Mouse (Mus musculus): Measurements from ENCODE around the gene Napsa. TPM values are rescaled to one million over a fixed set of nuclear protein-coding genes. Genes with fewer than 3 reads are reported as not detected.

The Napsa gene
- polyA plus RNA-seq, 1 experiment from 2014 or later, result 3.1 TPM

DNA sequence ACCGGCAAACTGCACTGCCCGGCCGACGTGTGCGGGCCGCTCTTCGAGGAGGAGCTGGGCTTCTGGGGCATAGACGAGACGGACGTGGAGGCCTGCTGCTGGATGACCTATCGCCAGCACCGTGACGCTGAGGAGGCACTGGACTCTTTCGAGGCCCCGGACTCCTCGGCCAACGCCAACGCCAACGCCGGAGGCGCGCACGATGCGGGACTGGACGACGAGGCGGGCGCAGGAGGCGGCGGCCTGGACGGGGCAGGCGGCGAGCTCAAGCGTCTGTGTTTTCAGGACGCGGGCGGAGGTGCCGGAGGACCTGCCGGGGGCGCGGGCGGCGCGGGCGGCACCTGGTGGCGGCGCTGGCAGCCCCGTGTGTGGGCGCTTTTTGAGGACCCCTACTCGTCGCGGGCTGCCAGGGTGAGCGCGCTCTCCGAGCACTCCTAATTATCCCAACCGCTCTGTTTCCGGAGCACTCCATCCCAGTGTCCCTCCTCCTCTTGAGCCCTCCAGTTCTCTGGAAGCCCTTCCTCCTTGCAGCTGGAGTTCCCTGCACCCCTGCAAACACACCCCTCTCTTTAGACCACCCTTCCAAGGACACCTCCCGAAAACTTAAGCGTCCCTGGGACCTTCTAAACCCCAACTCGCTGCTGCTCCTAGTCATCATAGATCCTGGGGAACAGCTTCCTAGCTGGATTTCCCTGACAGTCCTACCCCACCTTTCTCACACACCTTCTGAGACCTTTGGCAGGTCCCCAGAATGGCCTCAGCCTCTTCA is 19.4 kb downstream of the Napsa start:
- H3K27ac ChIP-seq, result no peak overlapping the region
- peak overlapping the region; percentile 88 for H3K4me2 ChIP-seq
- peaks cover 95% of the 10 kb centered on the region for H3K27me3 ChIP-seq (replicated peaks)
- no peaks in the 10 kb centered on the region for H3K36me3 ChIP-seq
- peaks cover 29% of the 10 kb centered on the region for H3K4me1 ChIP-seq
- WGBS (ENCODE audit: insufficient replicate concordance), result 2% methylated on average over 60 of the region's 60 CpGs
- H3K9ac ChIP-seq, result no peak overlapping the region
- H3K4me3 ChIP-seq, result peak overlapping the region; percentile 57
- H3K9me3 ChIP-seq (replicated peaks), result no peaks in the 10 kb centered on the region
- no peak for ATAC-seq

DNA sequence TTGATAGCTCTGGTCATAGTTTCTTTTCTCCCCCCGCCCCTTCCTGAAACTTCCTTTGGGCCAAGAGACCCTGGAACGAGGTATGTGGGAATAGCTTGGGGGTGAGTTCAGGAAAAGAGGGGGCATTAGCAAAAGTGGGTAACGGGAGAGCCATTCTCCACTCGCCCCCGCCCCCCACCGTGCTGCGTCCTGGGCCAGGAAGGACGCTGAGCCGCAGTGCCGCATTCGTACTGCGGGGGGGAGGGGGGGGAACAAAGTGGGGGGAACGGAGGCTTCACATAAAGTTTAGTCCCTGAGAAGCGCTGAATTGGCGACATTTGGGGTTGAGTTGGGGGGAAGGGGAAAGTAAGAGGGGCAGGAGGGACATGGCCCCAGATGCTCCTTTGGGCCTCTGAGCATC is 20.9 kb downstream of the Napsa start:
- no peak overlapping the region for H3K4me2 ChIP-seq
- no peak overlapping the region for H3K4me3 ChIP-seq
- H3K4me1 ChIP-seq, result peaks cover 29% of the 10 kb centered on the region
- H3K9ac ChIP-seq, result no peak overlapping the region
- no peak overlapping the region for H3K27ac ChIP-seq
- H3K36me3 ChIP-seq, result no peaks in the 10 kb centered on the region
- peaks cover 80% of the 10 kb centered on the region for H3K27me3 ChIP-seq (replicated peaks)
- no peaks in the 10 kb centered on the region for H3K9me3 ChIP-seq (replicated peaks)
- WGBS (ENCODE audit: insufficient replicate concordance), result 6% methylated on average over 15 of the region's 15 CpGs
- ATAC-seq, result no peak

DNA sequence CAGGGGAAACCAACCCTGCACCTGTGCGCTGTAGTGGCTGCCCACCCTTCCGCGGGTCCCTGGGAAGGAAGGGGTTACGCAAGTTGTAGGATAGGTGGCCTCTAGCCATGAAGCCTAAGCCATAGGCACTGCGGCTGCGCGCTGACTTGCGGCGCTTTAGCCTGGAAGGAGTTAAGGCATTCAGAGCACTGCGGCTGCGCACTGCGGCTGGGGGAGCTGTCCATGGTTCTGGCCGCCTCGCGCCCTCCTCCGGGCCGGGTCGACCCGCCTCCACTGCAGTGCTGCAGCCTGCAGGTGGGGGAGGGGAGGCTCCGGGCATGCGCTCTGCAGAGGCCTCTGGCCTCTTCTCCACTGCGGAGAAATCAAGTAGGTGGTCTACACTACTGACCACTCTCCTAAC is 21.6 kb downstream of the Napsa start:
- no peaks in the 10 kb centered on the region for H3K9me3 ChIP-seq (replicated peaks)
- H3K27ac ChIP-seq, result no peak overlapping the region
- no peak overlapping the region for H3K4me3 ChIP-seq
- H3K4me1 ChIP-seq, result peaks cover 23% of the 10 kb centered on the region
- peak; percentile 11; the same call in 1 of the 2 replicates for ATAC-seq
- WGBS (ENCODE audit: insufficient replicate concordance), result 2% methylated on average over 22 of the region's 22 CpGs
- no peak overlapping the region for H3K4me2 ChIP-seq
- no peaks in the 10 kb centered on the region for H3K36me3 ChIP-seq
- H3K27me3 ChIP-seq (replicated peaks), result peaks cover 76% of the 10 kb centered on the region
- H3K9ac ChIP-seq, result no peak overlapping the region

DNA sequence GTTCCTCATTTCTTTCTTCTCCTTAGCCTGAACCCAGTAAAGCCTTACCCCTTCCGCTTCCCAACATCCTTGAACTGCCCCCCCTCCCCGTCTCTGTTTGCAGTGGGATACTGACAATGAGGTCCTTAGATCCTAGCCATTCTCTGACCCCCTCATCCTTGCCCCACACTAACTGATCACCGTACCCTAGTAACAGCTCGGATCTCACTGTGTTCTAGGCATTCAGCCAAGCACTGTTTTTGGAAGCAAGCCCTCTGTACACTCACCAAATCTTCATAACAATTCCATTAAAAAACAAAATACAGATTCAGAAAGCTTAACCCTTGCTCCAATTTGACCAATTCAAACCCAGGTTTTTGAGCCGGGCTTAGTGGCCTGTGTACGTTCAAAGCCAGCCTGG is 22.1 kb downstream of the Napsa start:
- Histone ChIP-seq H3K27me3 (replicated peaks) (peaks cover 73% of the 10 kb centered on the region), H3K9ac (no peak overlapping the region), H3K4me2 (no peak overlapping the region), H3K4me3 (no peak overlapping the region), H3K4me1 (peaks cover 19% of the 10 kb centered on the region), H3K9me3 (replicated peaks) (no peaks in the 10 kb centered on the region), H3K27ac (no peak overlapping the region), H3K36me3 (no peaks in the 10 kb centered on the region)
- no peak for ATAC-seq
- 64% methylated on average over 6 of the region's 6 CpGs for WGBS (ENCODE audit: insufficient replicate concordance)

DNA sequence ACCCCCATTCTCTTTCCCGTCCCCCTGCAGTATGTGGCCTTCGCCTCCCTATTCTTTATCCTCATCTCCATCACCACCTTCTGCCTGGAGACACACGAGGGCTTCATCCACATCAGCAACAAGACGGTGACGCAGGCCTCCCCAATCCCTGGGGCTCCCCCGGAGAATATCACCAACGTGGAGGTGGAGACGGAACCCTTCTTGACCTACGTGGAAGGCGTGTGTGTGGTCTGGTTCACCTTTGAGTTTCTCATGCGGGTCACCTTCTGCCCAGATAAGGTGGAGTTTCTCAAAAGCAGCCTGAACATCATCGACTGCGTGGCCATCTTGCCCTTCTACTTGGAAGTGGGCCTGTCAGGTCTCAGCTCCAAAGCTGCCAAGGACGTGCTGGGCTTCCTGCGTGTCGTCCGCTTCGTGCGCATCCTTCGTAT is 23.0 kb downstream of the Napsa start:
- no peaks in the 10 kb centered on the region for H3K9me3 ChIP-seq (replicated peaks)
- no peak overlapping the region for H3K9ac ChIP-seq
- H3K4me1 ChIP-seq, result peaks cover 13% of the 10 kb centered on the region
- no peak for ATAC-seq
- H3K4me3 ChIP-seq, result no peak overlapping the region
- H3K4me2 ChIP-seq, result no peak overlapping the region
- peaks cover 73% of the 10 kb centered on the region for H3K27me3 ChIP-seq (replicated peaks)
- H3K36me3 ChIP-seq, result no peaks in the 10 kb centered on the region
- H3K27ac ChIP-seq, result no peak overlapping the region
- WGBS (ENCODE audit: insufficient replicate concordance), result 77% methylated on average over 20 of the region's 20 CpGs

DNA sequence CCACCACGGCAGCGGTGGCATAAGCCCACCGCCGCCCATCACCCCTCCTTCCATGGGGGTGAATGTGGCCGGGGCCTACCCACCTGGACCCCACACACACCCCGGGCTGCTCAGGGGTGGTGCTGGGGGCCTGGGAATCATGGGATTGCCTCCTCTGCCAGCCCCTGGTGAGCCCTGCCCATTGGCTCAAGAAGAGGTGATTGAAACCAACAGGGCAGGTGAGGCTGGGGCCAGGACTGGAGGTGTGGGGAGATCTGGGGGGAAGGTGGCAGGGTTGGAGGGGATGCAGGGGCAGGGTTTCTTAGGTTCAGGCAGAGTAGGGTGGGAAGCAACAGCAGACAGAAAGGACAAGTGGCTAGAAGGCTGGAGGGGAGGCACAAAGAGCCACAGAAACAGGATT is 23.9 kb downstream of the Napsa start:
- WGBS (ENCODE audit: insufficient replicate concordance), result 75% methylated on average over 6 of the region's 6 CpGs
- peaks cover 73% of the 10 kb centered on the region for H3K27me3 ChIP-seq (replicated peaks)
- peaks cover 7% of the 10 kb centered on the region for H3K4me1 ChIP-seq
- ATAC-seq, result no peak
- H3K9me3 ChIP-seq (replicated peaks), result no peaks in the 10 kb centered on the region
- no peak overlapping the region for H3K9ac ChIP-seq
- H3K4me2 ChIP-seq, result no peak overlapping the region
- H3K27ac ChIP-seq, result no peak overlapping the region
- H3K4me3 ChIP-seq, result no peak overlapping the region
- no peaks in the 10 kb centered on the region for H3K36me3 ChIP-seq

DNA sequence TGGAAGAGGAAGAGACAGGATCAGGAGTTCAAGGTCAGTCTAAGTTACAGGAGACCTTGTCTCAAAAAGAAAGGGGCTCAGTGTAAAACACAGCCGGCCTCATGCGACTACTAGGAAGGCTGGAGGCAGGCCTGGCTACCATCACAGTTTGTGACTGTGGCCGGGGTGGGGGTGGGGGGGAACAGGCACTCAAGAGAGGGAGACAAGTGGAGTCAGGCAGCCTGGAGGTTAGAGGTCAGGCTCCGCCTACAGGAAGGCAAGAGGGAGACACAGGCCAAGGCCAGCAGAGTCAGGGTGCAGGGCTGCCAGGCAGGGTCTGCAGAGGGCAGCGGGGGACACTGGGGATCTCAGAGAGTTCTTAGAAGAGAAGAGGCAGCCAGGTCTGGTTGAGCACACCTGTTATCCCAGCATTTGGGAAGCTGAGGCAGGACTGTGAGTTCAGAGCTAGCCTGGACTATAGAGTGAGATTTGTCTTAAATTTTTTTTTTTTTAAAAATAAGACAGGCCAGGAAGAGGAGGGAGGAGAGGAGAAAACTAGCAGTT is 24.9 kb downstream of the Napsa start:
- 39% methylated on average over 5 of the region's 5 CpGs for WGBS (ENCODE audit: insufficient replicate concordance)
- peaks cover 73% of the 10 kb centered on the region for H3K27me3 ChIP-seq (replicated peaks)
- no peak overlapping the region for H3K4me3 ChIP-seq
- no peak for ATAC-seq
- no peak overlapping the region for H3K27ac ChIP-seq
- H3K36me3 ChIP-seq, result no peaks in the 10 kb centered on the region
- no peak overlapping the region for H3K9ac ChIP-seq
- no peak overlapping the region for H3K4me2 ChIP-seq
- no peaks in the 10 kb centered on the region for H3K9me3 ChIP-seq (replicated peaks)
- H3K4me1 ChIP-seq, result no peaks in the 10 kb centered on the region

DNA sequence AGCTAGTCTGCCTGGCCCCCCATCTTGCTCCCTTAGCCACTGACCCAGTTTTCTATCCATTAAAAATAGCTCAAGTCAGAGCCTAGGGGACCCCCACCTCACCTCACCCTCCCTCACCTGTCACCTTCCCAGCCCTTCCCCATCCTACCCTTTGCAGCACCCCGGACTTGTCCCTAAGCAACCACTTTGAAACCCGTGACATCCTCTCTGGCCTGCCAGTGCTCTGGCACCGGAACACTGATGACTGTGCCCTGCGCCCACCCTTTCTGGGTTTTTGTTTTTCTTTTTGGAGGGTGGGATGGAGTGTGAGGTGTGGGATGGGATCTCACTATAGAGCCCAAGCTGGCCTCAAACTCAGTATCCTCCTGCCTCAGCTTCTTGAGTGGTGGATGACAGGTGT is 25.5 kb downstream of the Napsa start:
- no peaks in the 10 kb centered on the region for H3K4me1 ChIP-seq
- no peaks in the 10 kb centered on the region for H3K9me3 ChIP-seq (replicated peaks)
- no peak overlapping the region for H3K27ac ChIP-seq
- 67% methylated on average over 4 of the region's 4 CpGs for WGBS (ENCODE audit: insufficient replicate concordance)
- H3K4me2 ChIP-seq, result no peak overlapping the region
- H3K9ac ChIP-seq, result no peak overlapping the region
- H3K27me3 ChIP-seq (replicated peaks), result peaks cover 73% of the 10 kb centered on the region
- no peak for ATAC-seq
- no peaks in the 10 kb centered on the region for H3K36me3 ChIP-seq
- no peak overlapping the region for H3K4me3 ChIP-seq

DNA sequence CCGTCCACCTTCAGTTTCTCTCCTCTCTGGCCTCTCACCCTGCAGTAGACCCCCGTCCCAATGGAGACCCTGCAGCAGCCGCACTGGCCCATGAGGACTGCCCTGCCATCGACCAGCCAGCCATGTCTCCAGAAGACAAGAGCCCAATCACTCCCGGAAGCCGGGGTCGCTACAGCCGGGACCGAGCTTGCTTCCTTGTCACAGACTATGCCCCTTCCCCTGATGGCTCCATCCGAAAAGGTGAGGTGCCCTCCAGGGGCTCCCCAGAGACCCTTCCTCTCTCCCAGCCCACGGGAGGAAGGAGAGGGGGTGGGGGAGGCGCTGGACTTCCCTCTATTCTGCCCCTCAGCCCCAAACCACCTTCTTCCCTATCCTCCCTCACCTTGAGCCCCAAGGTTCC is 26.2 kb downstream of the Napsa start:
- H3K9me3 ChIP-seq (replicated peaks), result no peaks in the 10 kb centered on the region
- H3K4me3 ChIP-seq, result no peak overlapping the region
- no peaks in the 10 kb centered on the region for H3K36me3 ChIP-seq
- H3K4me2 ChIP-seq, result no peak overlapping the region
- H3K9ac ChIP-seq, result no peak overlapping the region
- peaks cover 73% of the 10 kb centered on the region for H3K27me3 ChIP-seq (replicated peaks)
- no peaks in the 10 kb centered on the region for H3K4me1 ChIP-seq
- ATAC-seq, result no peak
- WGBS (ENCODE audit: insufficient replicate concordance), result 63% methylated on average over 12 of the region's 12 CpGs
- no peak overlapping the region for H3K27ac ChIP-seq

DNA sequence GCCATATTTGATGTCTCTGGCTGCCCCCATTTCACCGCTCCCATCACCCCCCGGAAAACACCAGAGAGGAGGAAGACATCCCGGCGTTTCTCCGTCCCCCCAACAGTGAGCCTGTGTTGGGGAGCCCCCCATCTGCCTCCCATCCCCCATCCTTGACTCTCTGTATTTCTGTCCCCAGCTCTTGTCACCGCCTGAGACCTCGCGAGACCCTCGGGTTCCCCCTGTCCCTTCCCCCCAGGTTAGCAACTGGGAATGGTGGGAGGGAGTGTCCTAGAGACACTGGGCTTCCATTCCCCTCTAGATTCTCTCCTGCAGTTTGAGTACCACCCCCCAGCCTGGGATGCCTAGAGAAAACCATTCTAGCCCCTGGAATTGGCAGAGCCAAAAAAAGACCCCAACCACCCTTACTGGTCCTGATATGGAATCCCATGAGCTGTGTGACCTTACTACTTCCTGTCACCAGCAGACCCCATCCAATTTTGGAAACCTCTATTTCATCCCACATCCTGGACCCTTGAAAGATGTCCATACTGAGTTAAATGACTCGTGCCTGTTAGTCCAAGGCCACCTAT is 28.6 kb downstream of the Napsa start:
- no peaks in the 10 kb centered on the region for H3K36me3 ChIP-seq
- no peak overlapping the region for H3K27ac ChIP-seq
- H3K4me3 ChIP-seq, result no peak overlapping the region
- peaks cover 76% of the 10 kb centered on the region for H3K27me3 ChIP-seq (replicated peaks)
- H3K9me3 ChIP-seq (replicated peaks), result no peaks in the 10 kb centered on the region
- ATAC-seq, result no peak
- H3K4me2 ChIP-seq, result no peak overlapping the region
- no peaks in the 10 kb centered on the region for H3K4me1 ChIP-seq
- no peak overlapping the region for H3K9ac ChIP-seq
- 70% methylated on average over 10 of the region's 10 CpGs for WGBS (ENCODE audit: insufficient replicate concordance)

DNA sequence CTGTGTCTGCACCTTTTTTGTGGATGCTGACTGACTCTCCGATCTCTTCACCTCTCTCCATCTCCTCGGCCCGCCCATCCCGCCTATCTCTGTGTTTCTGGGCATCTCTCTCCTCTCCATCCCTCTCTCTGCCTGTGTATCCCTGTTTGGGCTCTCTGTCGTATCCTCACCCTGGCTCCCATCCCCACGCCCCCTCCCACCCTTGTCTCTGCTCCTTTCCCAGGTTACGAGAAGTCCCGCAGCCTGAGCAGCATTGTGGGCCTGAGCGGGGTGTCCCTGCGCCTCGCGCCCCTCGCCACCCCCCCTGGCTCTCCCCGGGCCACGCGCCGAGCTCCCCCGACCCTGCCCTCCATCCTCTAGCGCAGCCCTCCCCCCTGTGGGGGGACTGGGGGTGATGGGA is 29.5 kb downstream of the Napsa start:
- Histone ChIP-seq H3K27ac (no peak overlapping the region), H3K9ac (no peak overlapping the region), H3K4me3 (no peak overlapping the region), H3K36me3 (no peaks in the 10 kb centered on the region), H3K9me3 (replicated peaks) (no peaks in the 10 kb centered on the region), H3K27me3 (replicated peaks) (peaks cover 78% of the 10 kb centered on the region), H3K4me1 (no peaks in the 10 kb centered on the region), H3K4me2 (no peak overlapping the region)
- WGBS (ENCODE audit: insufficient replicate concordance), result 12% methylated on average over 19 of the region's 19 CpGs
- no peak for ATAC-seq

DNA sequence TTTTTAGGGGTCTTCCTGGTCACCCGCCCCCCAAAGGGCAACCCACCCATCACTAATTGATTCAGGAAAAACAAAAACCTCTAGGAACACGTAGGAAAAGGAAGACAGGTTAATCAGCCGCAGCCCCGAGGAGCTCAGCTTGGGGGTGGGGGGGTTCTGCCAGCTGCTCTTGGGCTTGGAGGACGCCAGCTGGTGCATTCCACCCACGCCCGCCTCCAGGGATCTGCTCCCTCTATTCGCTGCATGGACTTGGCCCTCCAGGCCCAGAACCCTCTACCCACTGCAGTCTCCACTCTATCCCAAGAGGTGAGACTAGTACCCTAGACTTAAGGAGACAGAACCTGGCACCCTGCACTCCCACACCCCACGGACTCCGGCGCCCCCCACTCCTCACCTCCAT is 30.3 kb downstream of the Napsa start:
- 18% methylated on average over 11 of the region's 11 CpGs for WGBS (ENCODE audit: insufficient replicate concordance)
- no peak for ATAC-seq

More for the DNA sequence above, 30.3 kb downstream of the Napsa start:
- H3K4me2 ChIP-seq, result no peak overlapping the region
- no peak overlapping the region for H3K9ac ChIP-seq
- H3K9me3 ChIP-seq (replicated peaks), result no peaks in the 10 kb centered on the region
- no peak overlapping the region for H3K27ac ChIP-seq
- H3K4me3 ChIP-seq, result no peak overlapping the region
- H3K27me3 ChIP-seq (replicated peaks), result peaks cover 86% of the 10 kb centered on the region
- H3K36me3 ChIP-seq, result no peaks in the 10 kb centered on the region
- no peaks in the 10 kb centered on the region for H3K4me1 ChIP-seq
